Mouse (Mus musculus) brain, embryonic 14.5 days (tissue): ENCODE results near the gene Gpr156.

Source experiments
- CTCF ChIP-seq: fragments of 200-500 bp; IDR thresholded peaks from 2 replicates; pipeline ENCODE4 v1.5.1; 2012; ENCODE audit warnings: inconsistent platforms, mild to moderate bottlenecking, moderate library complexity, borderline replicate concordance; ENCODE audit not compliant: insufficient read depth, insufficient read length; ENCODE audit errors: extremely low read depth
- POLR2A ChIP-seq: fragments of 200-500 bp; IDR thresholded peaks from 2 replicates; pipeline ENCODE4 v1.6.1; 2012; ENCODE audit warnings: mild to moderate bottlenecking, inconsistent platforms, borderline replicate concordance; ENCODE audit not compliant: poor library complexity, insufficient read depth, insufficient read length, severe bottlenecking; ENCODE audit errors: extremely low read depth

- TF ChIP-seq CTCF (no peak), POLR2A (no peak)
These were observed 101.7 kb downstream of the Gpr156 start for GRCm38 (mm10) chr16:38017958-38018376.
